Mouse (Mus musculus): ENCODE measurements around the gene Arfgef2.

DNA sequence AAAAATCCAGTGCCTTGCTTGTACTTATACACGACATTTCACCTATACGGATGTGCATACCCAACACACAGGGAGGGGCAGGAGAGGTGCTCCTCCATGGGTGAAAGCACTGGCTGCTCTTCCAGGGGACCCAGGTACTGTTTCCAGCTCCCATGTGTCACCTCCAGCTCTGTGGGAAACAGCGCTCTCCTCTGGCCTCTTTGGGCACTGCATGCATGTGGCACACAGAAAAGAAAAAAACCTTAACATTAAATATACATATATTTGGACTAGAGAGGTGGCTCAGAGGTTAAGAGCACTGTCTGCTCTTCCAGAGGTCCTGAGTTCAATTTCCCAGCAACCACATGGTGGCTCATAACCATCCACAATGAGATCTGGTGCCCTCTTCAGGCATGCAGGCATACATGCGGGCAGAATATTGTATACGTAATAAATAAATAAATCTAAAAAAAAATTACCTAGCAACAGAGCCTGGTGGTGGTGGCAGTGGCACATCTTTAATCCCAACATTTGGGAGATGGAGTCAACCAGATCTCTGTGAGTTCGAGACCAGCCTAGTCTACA lies 98.4 kb downstream of the Arfgef2 start:
- TF ChIP-seq POLR2A (IDR thresholded peaks at IDR 0.05; ENCODE audit: low read depth, low read length) (no peak), CTCF (IDR thresholded peaks at IDR 0.05; ENCODE audit: extremely low read depth, insufficient read length, insufficient replicate concordance, low read depth, low read length) (no peak; the same call in 1 of the 2 replicates)

All from small intestine, adult 2 months (tissue).